Mouse (Mus musculus): ENCODE data around the gene Chrng.

- no peak for TF ChIP-seq GATA1 (IDR thresholded peaks at IDR 0.05; ENCODE audit: low read length)
- no peak for TF ChIP-seq TAL1 (IDR thresholded peaks at IDR 0.05; ENCODE audit: low read length)
Observed at GRCm38 (mm10) chr1:87200811-87201210, 3.6 kb upstream of the Chrng start.
